ENCODE assay signal across 8 mouse cellular contexts in the genomic region with DNA sequence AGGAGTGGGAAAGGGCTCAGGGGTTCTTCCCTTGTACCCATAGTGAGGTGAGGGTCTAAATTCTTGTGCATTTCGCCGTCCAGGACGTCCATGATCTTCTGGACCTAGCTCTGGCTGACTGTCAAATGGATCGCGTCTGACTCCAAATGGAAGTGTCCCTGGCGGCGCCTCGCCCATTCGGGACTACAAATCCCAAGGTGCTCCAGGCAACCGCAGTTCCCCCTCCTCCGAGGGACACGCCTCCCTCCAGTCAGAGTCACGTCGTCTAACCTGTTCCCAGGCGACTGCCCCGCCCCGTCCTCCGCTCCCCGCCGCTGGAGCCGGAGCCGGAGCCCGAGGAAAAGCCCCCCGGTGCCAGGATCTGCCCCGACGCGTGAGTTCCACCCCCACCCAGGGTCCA. TPM values are rescaled to one million over a fixed set of nuclear protein-coding genes. Genes with fewer than 3 reads are reported as not detected.
DNase-seq lines count a peak whose midpoint lies in the region; ATAC-seq lines count a peak whose summit lies in the region.

No protein-coding gene starts in this region.

- H3K27ac ChIP-seq in hindbrain, embryonic 16.5 days (ENCODE audit: low read depth, low read length): peak overlapping the region; percentile 48; the same call in 1 of the 2 replicates

- H3K9me3 ChIP-seq in hindbrain, embryonic 16.5 days (ENCODE audit: control insufficient read depth, low read length): no peaks in the 10 kb centered on the region

- H3K27me3 ChIP-seq in hindbrain, embryonic 16.5 days (replicated peaks; ENCODE audit: control insufficient read depth, insufficient read depth, low read length): 0 out of 2 replicates have a peak, but pooled peaks cover 2% of the 10 kb centered on the region

- H3K4me1 ChIP-seq in hindbrain, embryonic 16.5 days (ENCODE audit: control insufficient read depth, insufficient read depth, low read depth, low read length): peaks cover 20% of the 10 kb centered on the region

- 0 out of 2 replicates have a peak, but pooled peaks cover 7% of the 10 kb centered on the region for H3K36me3 ChIP-seq in hindbrain, embryonic 16.5 days (ENCODE audit: control insufficient read depth, insufficient read depth, low read length)

- WGBS in hindbrain, embryonic 16.5 days: under 1% methylated on average over 26 of the region's 27 CpGs

- peak overlapping the region; percentile 56 for H3K9ac ChIP-seq in hindbrain, embryonic 16.5 days (ENCODE audit: low read depth, low read length)

- H3K4me2 ChIP-seq in hindbrain, embryonic 16.5 days (ENCODE audit: low read length): peak overlapping the region; percentile 99

- peak; percentile 95 for DNase-seq in ZHBTc4 (ENCODE audit: low read depth, low spot score)
- DNase-seq in cerebellum, postnatal 4 days (ENCODE audit: low spot score in 2 of 2): peak; percentile 47 to 69
- DNase-seq in gastrocnemius, adult 18-20 months (ENCODE audit: low spot score): peak; percentile 96
- DNase-seq in left cerebral cortex, adult 18-20 months (ENCODE audit: low spot score in 2 of 2): peak; percentile 89 to 92
- DNase-seq in lung, postnatal 4 days: peak; percentile 92 to 94
- DNase-seq in right cerebral cortex, adult 2 months (ENCODE audit: low spot score in 2 of 2): peak; percentile 92 to 95
- peak; percentile 74 for DNase-seq in urinary bladder, postnatal 10 days (ENCODE audit: low spot score)

- peak; percentile 44 for ATAC-seq in hindbrain, embryonic 16.5 days

- H3K4me3 ChIP-seq in hindbrain, embryonic 16.5 days (ENCODE audit: low read length): peak overlapping the region; percentile 75

RNA-seq across cellular contexts. Expression of a gene that starts 1.4 kb away (rescaled TPM):
- 1 to 10 TPM; 3.6 to 5.3 TPM for total RNA-seq in gastrocnemius, adult 18-20 months (2021)
- polyA plus RNA-seq in hindbrain, embryonic 16.5 days (2015; fragmentation: Nextera tagmentation; extraction: Ambion mirVana): 1.5 and 1.9 TPM in 2 replicates
- 1 to 10 TPM; 8.2 to 9.6 TPM for total RNA-seq in left cerebral cortex, adult 18-20 months (2021)

RNA-seq across cellular contexts. Expression of a gene that starts 1.7 kb away (rescaled TPM):
- 10 to 100 TPM; 10.8 to 11.4 TPM for total RNA-seq in gastrocnemius, adult 18-20 months (2021)
- polyA plus RNA-seq in hindbrain, embryonic 16.5 days (2015; fragmentation: Nextera tagmentation; extraction: Ambion mirVana): 23.1 and 23.6 TPM in 2 replicates
- total RNA-seq in left cerebral cortex, adult 18-20 months (2021): 10 to 100 TPM; 17.1 to 18.1 TPM

RNA-seq across cellular contexts. Expression of a gene that starts 16.4 kb away (rescaled TPM):
- 10 to 100 TPM; 30.0 to 30.8 TPM for total RNA-seq in gastrocnemius, adult 18-20 months (2021)
- 80.6 and 87.2 TPM in 2 replicates for polyA plus RNA-seq in hindbrain, embryonic 16.5 days (2015; fragmentation: Nextera tagmentation; extraction: Ambion mirVana)
- total RNA-seq in left cerebral cortex, adult 18-20 months (2021): 10 to 100 TPM; 39.1 to 45.2 TPM

RNA-seq across cellular contexts. Expression of a gene that starts 20.9 kb away (rescaled TPM):
- 10 to 100 TPM in 1 of 2 experiments, 1 to 10 TPM in 1; 9.0 to 10.6 TPM for total RNA-seq in gastrocnemius, adult 18-20 months (2021)
- polyA plus RNA-seq in hindbrain, embryonic 16.5 days (2015; fragmentation: Nextera tagmentation; extraction: Ambion mirVana): 22.6 and 25.1 TPM in 2 replicates
- total RNA-seq in left cerebral cortex, adult 18-20 months (2021): 10 to 100 TPM; 32.2 to 36.4 TPM

RNA-seq across cellular contexts. Expression of a gene that starts 43.0 kb away (rescaled TPM):
- total RNA-seq in gastrocnemius, adult 18-20 months (2021): under 1 TPM in 1 of 2 experiments, not detected in 1; 0.21 TPM
- polyA plus RNA-seq in hindbrain, embryonic 16.5 days (2015; fragmentation: Nextera tagmentation; extraction: Ambion mirVana): 2.2 and 2.5 TPM in 2 replicates
- 1 to 10 TPM; 3.5 to 4.3 TPM for total RNA-seq in left cerebral cortex, adult 18-20 months (2021)

Comparison
In these comparisons a context has a peak if more than half of its experiments do, and no peak if none do; other contexts are left out.
1. Peak in every context shown above with its lines: DNase-seq, ATAC-seq, H3K4me3 ChIP-seq and H3K27ac ChIP-seq.